Mouse (Mus musculus) G1E (cell line): ENCODE data around the gene Igtp. TPM values are rescaled to one million over a fixed set of nuclear protein-coding genes. Genes with fewer than 3 reads are reported as not detected.
"Not testable (repeated sequence)": the region's sequence is repeated elsewhere in the genome, so short reads cannot be mapped to it uniquely, and the experiment has no call there.

Experiments used
- ATAC-seq: 2 replicates; pipeline ENCODE4 v1.8.0; 2016; ENCODE audit warnings: mild to moderate bottlenecking; ENCODE audit not compliant: insufficient number of reproducible peaks, poor library complexity, low FRiP score, severe bottlenecking; ENCODE audit errors: extremely low read depth
- DNase-seq: peaks from one replicate; pipeline ENCODE4 v3.0.0; 2012; ENCODE audit warnings: low spot score
- H3K27me3 ChIP-seq: 2 replicates; pipeline ENCODE4 v1.6.1; 2012; ENCODE audit warnings: mild to moderate bottlenecking, low read length, inconsistent platforms; ENCODE audit not compliant: insufficient read depth
- H3K36me3 ChIP-seq: replicated peaks from 2 replicates; pipeline ENCODE3; 2012; ENCODE audit warnings: mild to moderate bottlenecking, inconsistent platforms
- H3K4me1 ChIP-seq: 2 replicates; pipeline ENCODE4 v1.6.1; 2012; ENCODE audit warnings: low read depth, low read length, inconsistent platforms, mixed read lengths; ENCODE audit not compliant: insufficient read depth
- H3K4me3 ChIP-seq: 2 replicates; pipeline ENCODE4 v1.5.1; 2012; ENCODE audit warnings: low read depth, mild to moderate bottlenecking, inconsistent platforms, low read length, moderate library complexity, mixed read lengths
- H3K9me3 ChIP-seq: replicated peaks from 2 replicates; pipeline ENCODE4 v1.6.1; 2012; ENCODE audit warnings: inconsistent platforms
- CTCF ChIP-seq: IDR thresholded peaks from 2 replicates; pipeline ENCODE4 v1.5.1; 2012; ENCODE audit warnings: low read depth, low read length, inconsistent platforms, mixed read lengths
- GATA1 ChIP-seq: IDR thresholded peaks from 2 replicates; pipeline ENCODE4 v1.6.1; 2012; ENCODE audit warnings: borderline replicate concordance, low read length, inconsistent platforms, mixed read lengths
- GATA2 ChIP-seq: IDR thresholded peaks from 2 replicates; pipeline ENCODE4 v1.6.1; 2012; ENCODE audit warnings: low read depth, low read length, inconsistent platforms, borderline replicate concordance
- POLR2AphosphoS5 ChIP-seq: IDR thresholded peaks from 2 replicates; pipeline ENCODE4 v1.6.1; 2012; ENCODE audit warnings: low read depth, low read length, inconsistent platforms; ENCODE audit not compliant: insufficient replicate concordance
- TAL1 ChIP-seq: conservative IDR thresholded peaks from 2 replicates; pipeline ENCODE4 v1.6.1; 2012; ENCODE audit warnings: low read depth, low read length, inconsistent platforms, mixed read lengths
- polyA plus RNA-seq: library from polyadenylated mRNA; stranded (reverse); fragments of >175 nt; gene quantifications from 2 replicates; pipeline ENCODE4 v1.2.3, GENCODE M21; 2012
- total RNA-seq, 2 experiments: library from RNA; stranded (forward) in 1 of 2; stranded (reverse) in 1 of 2; fragments of 200-1000 nt in 1 of 2; fragments of >200 nt in 1 of 2; fragmentation: Nextera tagmentation in 1 of 2; gene quantifications; 2 replicates each; pipeline ENCODE4 v1.2.3; 2014 to 2017

The Igtp gene
- total RNA-seq (2014; fragmentation: Nextera tagmentation) (10.3 and 11.1 TPM in 2 replicates), total RNA-seq (2017) (9.9 and 11.0 TPM in 2 replicates), polyA plus RNA-seq (1.2 and 1.4 TPM in 2 replicates)

DNA sequence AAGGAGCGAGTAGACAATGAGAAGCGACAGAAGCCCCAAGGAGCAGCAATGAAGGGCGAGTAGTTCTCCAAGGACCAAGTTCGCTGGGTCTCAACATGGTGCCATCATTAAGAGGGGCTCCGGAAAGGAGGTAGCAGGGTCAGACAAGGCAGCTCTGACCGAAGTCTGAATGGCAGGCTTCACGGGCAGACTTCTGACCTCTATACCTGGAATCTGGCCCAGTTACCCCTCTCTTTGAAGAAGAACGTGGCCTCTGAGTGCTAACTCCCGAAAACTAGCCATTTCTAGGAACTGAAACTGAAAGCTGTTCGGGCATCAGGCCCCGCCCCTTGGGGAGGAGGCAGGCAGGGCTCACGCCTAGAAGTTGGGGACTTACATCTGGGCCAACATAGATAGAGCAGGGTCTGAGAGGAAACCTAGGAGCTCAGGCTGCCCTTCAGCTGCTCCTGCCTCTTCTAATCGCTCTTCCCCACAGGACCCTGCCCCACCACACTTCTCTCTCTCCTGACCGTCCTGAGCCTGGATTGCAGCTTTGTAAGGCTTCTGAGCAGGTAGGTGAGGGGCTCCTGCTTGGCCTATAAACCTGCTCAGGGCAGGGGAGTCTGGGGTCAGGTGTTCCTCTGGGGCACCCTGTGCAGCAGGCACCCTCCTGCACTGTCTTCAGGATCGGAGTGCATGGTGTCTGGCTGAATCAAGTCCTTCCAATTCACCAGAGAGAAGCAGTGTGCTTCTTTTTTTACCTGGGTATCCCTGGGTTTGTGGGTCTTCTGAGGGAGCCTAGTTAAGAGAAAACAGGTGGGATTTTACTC is at the start of gene Igtp, which contains the start of gene Irgm2:
Gene Igtp (plus strand): TSS at position 328 of the 809 bp plus-strand sequence.
Gene Irgm2 (plus strand): TSS at position 390 of the 809 bp plus-strand sequence.
- peak; percentile 26 for DNase-seq
- Histone ChIP-seq H3K4me1 (peaks cover 32% of the 10 kb centered on the region), H3K36me3 (peaks cover 17% of the 10 kb centered on the region), H3K27me3 (peaks cover 19% of the 10 kb centered on the region), H3K4me3 (peak within 1 kb of the TSS; percentile 72)
- H3K9me3 ChIP-seq = not testable (repeated sequence)
- peak; percentile 78 for ATAC-seq

DNA sequence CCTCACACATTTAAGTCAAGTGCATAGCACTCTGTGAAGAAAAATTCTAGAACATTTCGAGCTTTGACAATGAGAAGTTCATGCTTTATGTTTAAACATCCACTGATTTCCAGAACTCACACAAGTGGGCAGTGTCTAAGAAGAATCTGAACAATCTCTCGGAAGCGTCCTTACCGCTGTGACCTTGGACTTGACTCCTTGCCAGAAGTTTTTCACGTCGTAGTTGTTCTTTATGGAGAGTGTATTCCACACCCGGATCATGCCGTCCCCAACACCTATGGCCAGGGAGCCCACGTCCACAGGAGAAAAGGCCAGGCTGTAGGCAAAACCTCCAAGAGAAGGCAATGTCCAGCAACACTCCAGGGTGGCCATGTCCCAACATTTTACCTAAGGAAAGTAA is 43.9 kb upstream of the Igtp start:
- no peaks in the 10 kb centered on the region for H3K27me3 ChIP-seq

DNA sequence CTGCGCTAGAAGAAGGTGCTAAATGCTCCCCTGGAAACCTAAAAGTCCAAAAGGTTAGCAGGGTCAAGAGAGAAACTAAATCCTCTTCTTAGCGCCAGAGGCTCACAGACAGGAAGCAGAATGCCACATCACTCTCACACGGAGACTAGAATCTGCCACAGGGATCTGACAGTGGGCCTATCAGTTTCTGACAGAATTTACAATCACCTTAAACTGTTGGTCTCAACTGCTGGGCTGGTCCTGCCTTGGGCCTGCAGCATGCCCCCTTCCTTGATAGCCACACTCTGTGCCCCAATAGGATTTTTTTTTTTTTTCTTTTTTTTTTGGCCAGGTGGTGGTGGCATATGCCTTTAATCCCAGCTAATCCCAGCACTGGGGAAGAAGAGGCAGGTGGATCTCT is 42.5 kb upstream of the Igtp start:
- H3K4me1 ChIP-seq = no peaks in the 10 kb centered on the region
- DNase-seq (no peak), ATAC-seq (no peak)
- no peaks in the 10 kb centered on the region for H3K27me3 ChIP-seq
- no peaks in the 10 kb centered on the region for H3K9me3 ChIP-seq
- no peak overlapping the region for H3K4me3 ChIP-seq
- no peak for TF ChIP-seq GATA2
- no peak for TF ChIP-seq TAL1
- no peak for TF ChIP-seq POLR2AphosphoS5
- no peak for TF ChIP-seq CTCF
- TF ChIP-seq GATA1 = no peak
- peaks cover 94% of the 10 kb centered on the region for H3K36me3 ChIP-seq

More for the DNA sequence above, 43.9 kb upstream of the Igtp start:
- ATAC-seq (no peak), DNase-seq (no peak)
- TF ChIP-seq GATA1 = no peak
- TF ChIP-seq GATA2 = no peak
- no peak for TF ChIP-seq TAL1
- no peak for TF ChIP-seq POLR2AphosphoS5
- TF ChIP-seq CTCF = no peak
- Histone ChIP-seq H3K4me1 (no peaks in the 10 kb centered on the region), H3K36me3 (peaks cover 94% of the 10 kb centered on the region), H3K4me3 (no peak overlapping the region), H3K9me3 (no peaks in the 10 kb centered on the region)

- H3K9me3 ChIP-seq = peaks cover 2% of the 10 kb centered on the region; the same call in 1 of the 2 replicates
- TF ChIP-seq GATA1 = no peak
- TF ChIP-seq POLR2AphosphoS5 = no peak
- TF ChIP-seq CTCF = no peak
- TF ChIP-seq TAL1 = no peak
- TF ChIP-seq GATA2 = no peak
- H3K36me3 ChIP-seq = peaks cover 68% of the 10 kb centered on the region
- no peak for ATAC-seq
- no peak for DNase-seq
- H3K27me3 ChIP-seq = no peaks in the 10 kb centered on the region
- H3K4me1 ChIP-seq = peaks cover 12% of the 10 kb centered on the region
- H3K4me3 ChIP-seq = no peak overlapping the region
These were observed 34.3 kb upstream of the Igtp start for GRCm38 (mm10) chr11:58165072-58165471.

GRCm38 (mm10) chr11:58167822-58168166 is 31.6 kb upstream of the Igtp start:
- TF ChIP-seq POLR2AphosphoS5 = no peak
- TF ChIP-seq TAL1 = no peak
- TF ChIP-seq GATA1 = no peak
- no peak for TF ChIP-seq CTCF
- no peak for TF ChIP-seq GATA2
- peaks cover 2% of the 10 kb centered on the region; the same call in 1 of the 2 replicates for H3K9me3 ChIP-seq
- H3K27me3 ChIP-seq = no peaks in the 10 kb centered on the region
- H3K36me3 ChIP-seq = peaks cover 42% of the 10 kb centered on the region
- DNase-seq (no peak), ATAC-seq (no peak; the same call in 1 of the 2 replicates)
- peaks cover 21% of the 10 kb centered on the region for H3K4me1 ChIP-seq
- H3K4me3 ChIP-seq = peak overlapping the region; percentile 99

DNA sequence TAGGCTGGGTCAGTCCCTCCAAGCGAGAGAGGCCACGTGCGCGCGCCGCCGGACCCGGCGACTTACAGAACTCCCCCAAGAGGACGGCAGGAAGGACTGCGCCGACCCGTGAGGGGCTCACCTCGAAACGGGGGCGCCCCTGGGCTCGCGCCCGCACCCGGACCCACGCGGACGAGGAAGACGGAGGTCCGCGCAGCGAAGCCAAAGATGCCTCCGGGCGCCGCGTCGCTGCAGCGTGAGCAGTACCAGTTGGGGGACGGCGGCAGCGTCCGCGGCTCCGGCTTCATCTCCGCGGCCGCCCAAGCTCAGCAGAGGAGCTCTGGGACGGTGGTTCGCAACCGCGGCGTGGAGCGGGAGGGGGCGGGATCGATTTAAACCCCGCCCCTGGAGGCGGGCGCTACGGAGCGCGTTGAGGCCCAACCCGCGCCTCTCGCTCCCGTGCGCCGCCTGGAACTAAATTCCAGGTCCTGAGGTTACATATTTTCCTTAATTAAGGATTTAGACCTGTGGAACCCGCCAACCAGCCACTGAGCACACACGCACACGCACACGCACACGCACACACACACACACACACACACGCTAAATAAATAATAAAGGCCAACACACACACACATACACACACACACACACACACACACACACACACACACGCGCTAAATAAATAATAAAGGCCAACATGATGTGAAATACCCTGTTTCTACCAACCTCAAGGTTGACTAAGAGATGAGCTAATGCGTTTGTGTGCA is 31.0 kb upstream of the Igtp start, which contains the start of gene Gemin5:
Gene Gemin5 (minus strand): TSS at position 373 of the 749 bp plus-strand sequence.
- ATAC-seq = no peak
- Histone ChIP-seq H3K27me3 (no peaks in the 10 kb centered on the region), H3K4me1 (peaks cover 26% of the 10 kb centered on the region)

More for the DNA sequence above, 31.0 kb upstream of the Igtp start, which contains the start of gene Gemin5:
- DNase-seq = peak; percentile 58
- Histone ChIP-seq H3K9me3 (peaks cover 2% of the 10 kb centered on the region; the same call in 1 of the 2 replicates), H3K4me3 (peak within 1 kb of the TSS; percentile 99), H3K36me3 (peaks cover 42% of the 10 kb centered on the region)
- TF ChIP-seq GATA2 = no peak
- TF ChIP-seq POLR2AphosphoS5 = no peak
- no peak for TF ChIP-seq CTCF
- no peak for TF ChIP-seq TAL1
